Mouse (Mus musculus): ENCODE measurements around the gene B4galnt3. TPM values are rescaled to one million over a fixed set of nuclear protein-coding genes. Genes with fewer than 3 reads are reported as not detected.

B4galnt3 gene
- 0.08 and 0.14 TPM in 2 replicates for polyA plus RNA-seq (2015; fragmentation: Nextera tagmentation; extraction: Ambion mirVana)

DNA sequence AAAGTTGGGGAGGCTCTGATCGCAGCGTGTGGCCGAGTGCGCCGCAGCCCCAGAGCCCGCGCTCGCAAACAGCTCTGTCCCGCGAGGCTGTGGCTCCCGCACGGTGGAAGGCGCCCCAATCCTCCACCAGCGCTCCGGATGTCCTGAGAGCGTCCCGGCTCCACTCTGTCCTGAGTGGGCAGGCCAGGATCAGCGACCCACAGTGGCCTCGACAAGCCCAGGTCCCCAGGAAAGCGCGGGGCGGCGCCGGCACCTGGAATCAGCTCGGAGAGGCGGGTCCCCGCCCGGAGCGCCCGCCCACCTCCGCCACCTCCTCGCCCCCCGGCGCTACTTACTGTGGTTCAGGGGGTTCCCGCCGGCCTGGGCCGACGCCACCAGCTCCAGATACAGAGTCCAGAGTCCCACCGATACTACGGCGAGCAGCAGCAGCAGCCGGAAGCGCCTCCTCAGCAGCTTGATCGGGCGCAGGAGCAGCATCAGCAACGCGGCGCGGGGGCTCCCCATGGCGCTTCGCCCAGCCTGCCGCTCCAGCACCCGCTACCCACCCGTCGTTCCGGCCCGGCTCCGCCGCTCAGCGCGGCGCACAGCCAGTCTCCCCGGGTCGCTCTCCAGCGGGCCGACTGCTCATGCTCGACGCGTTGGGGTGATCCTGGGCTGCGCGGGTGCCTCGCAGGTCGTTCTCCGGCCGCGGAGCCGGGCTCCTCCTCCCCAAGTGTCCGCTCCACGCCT lies at the start of gene B4galnt3, which contains the start of gene D330020A13Rik:
B4galnt3 (minus strand) TSS at position 504 of the 729 bp plus-strand sequence.
D330020A13Rik (plus strand) TSS at position 309 of the 729 bp plus-strand sequence.
- WGBS (ENCODE audit: insufficient replicate concordance) = under 1% methylated on average over 77 of the region's 79 CpGs
- no peak within 1 kb of the TSS for H3K9ac ChIP-seq (ENCODE audit: low read depth, low read length)
- no peak within 1 kb of the TSS for H3K27ac ChIP-seq (ENCODE audit: low read length)
- H3K4me1 ChIP-seq (ENCODE audit: control insufficient read depth, low read depth, low read length) = peaks cover 4% of the 10 kb centered on the region
- ATAC-seq (ENCODE audit: low read depth) = 0 out of 2 replicates have a peak, but pooled peaks have one; percentile 13
- H3K27me3 ChIP-seq (ENCODE audit: control insufficient read depth, insufficient read depth, low read depth, low read length) = peaks cover 45% of the 10 kb centered on the region
- peak within 1 kb of the TSS; percentile 71 for H3K4me2 ChIP-seq (ENCODE audit: low read depth, low read length)
- no peaks in the 10 kb centered on the region for H3K9me3 ChIP-seq (replicated peaks; ENCODE audit: control insufficient read depth, low read length)
- H3K36me3 ChIP-seq (ENCODE audit: control insufficient read depth, insufficient read depth) = no peaks in the 10 kb centered on the region
- peak within 1 kb of the TSS; percentile 53 for H3K4me3 ChIP-seq (ENCODE audit: low read depth, low read length)

DNA sequence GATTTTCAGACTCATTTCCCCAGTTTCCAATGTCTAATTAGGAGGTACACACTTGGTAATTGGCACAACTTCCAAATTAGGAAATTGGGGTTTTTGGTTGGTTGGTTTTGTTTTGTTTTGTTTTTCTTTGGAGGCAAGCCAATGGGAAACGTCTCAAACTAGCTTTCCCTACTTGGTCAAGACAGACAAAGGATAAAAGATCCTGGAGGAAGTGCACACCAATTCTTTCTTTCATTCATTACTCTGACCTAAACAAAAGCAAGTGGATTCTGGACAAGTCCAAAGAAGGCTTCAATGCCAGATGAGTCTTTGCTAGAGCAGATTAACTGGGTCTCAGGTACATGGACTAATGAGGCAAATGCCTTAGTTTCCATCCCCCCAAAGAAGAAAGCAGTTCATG lies 49.6 kb upstream of the B4galnt3 start:
- no peak for ATAC-seq (ENCODE audit: low read depth)
- no peaks in the 10 kb centered on the region for H3K4me1 ChIP-seq (ENCODE audit: control insufficient read depth, low read depth, low read length)
- no peaks in the 10 kb centered on the region for H3K9me3 ChIP-seq (replicated peaks; ENCODE audit: control insufficient read depth, low read length)
- no peak overlapping the region for H3K27ac ChIP-seq (ENCODE audit: low read length)
- H3K27me3 ChIP-seq (ENCODE audit: control insufficient read depth, insufficient read depth, low read depth, low read length) = no peaks in the 10 kb centered on the region
- 51% methylated on average over 1 of the region's 1 CpGs for WGBS (ENCODE audit: insufficient replicate concordance)
- no peak overlapping the region for H3K9ac ChIP-seq (ENCODE audit: low read depth, low read length)
- no peak overlapping the region for H3K4me3 ChIP-seq (ENCODE audit: low read depth, low read length)
- H3K36me3 ChIP-seq (ENCODE audit: control insufficient read depth, insufficient read depth) = peaks cover 49% of the 10 kb centered on the region
- H3K4me2 ChIP-seq (ENCODE audit: low read depth, low read length) = no peak overlapping the region

DNA sequence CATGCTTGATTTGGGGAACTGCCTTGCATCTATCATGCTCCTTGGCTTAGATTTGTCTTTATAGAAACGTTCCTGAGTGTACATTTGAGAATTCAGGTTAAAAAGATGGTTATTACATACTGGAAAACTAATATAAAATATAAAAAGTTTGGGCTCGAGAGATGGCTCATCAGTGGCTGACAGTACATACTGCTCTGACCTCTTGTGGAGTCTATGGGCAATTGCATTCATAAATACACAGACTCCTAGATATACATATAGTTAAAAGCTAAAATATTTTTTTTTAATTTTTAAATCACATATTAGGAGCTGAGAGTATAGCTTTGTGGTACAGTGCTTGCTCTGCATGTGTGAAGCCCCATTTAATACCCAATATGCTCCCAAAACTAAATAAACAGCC lies 38.0 kb upstream of the B4galnt3 start:
- H3K4me1 ChIP-seq (ENCODE audit: control insufficient read depth, low read depth, low read length) = no peaks in the 10 kb centered on the region
- H3K27me3 ChIP-seq (ENCODE audit: control insufficient read depth, insufficient read depth, low read depth, low read length) = no peaks in the 10 kb centered on the region
- H3K4me2 ChIP-seq (ENCODE audit: low read depth, low read length) = no peak overlapping the region
- no peak overlapping the region for H3K27ac ChIP-seq (ENCODE audit: low read length)
- peaks cover 56% of the 10 kb centered on the region for H3K36me3 ChIP-seq (ENCODE audit: control insufficient read depth, insufficient read depth)
- H3K9ac ChIP-seq (ENCODE audit: low read depth, low read length) = no peak overlapping the region
- no peak overlapping the region for H3K4me3 ChIP-seq (ENCODE audit: low read depth, low read length)
- ATAC-seq (ENCODE audit: low read depth) = no peak
- 67% methylated on average over 2 of the region's 2 CpGs for WGBS (ENCODE audit: insufficient replicate concordance)
- H3K9me3 ChIP-seq (replicated peaks; ENCODE audit: control insufficient read depth, low read length) = no peaks in the 10 kb centered on the region

DNA sequence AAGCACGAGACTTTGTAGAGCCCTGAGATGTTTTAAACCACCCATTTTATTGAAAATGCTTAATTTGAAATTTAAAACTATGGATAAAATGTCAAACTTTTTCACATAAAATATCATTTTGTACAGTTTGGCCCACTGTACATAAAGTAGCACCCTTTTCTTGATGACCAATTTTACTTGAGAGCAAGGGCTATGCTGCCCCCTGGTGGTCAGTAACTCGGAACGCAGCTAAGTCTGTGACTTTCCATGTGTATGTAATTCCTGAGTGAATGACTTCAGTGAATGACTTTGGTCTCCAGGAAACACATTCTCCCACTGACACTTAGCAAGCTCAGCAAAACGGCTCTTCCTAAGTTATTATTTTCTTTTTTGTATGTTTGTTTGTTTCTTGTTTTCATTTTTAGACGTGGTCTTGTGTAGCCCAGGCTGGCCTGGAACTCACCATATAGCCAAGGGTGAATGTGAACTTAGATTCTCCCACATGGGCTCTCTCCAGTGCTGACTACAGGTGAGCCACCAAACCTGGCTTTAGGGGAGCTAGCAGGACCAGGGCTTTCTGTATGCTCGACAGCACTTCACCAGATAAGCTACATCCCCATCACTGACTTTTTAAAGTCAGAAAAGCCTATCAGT lies 30.1 kb upstream of the B4galnt3 start:
- H3K27me3 ChIP-seq (ENCODE audit: control insufficient read depth, insufficient read depth, low read depth, low read length) = no peaks in the 10 kb centered on the region
- WGBS (ENCODE audit: insufficient replicate concordance) = 29% methylated on average over 6 of the region's 6 CpGs
- H3K27ac ChIP-seq (ENCODE audit: low read length) = no peak overlapping the region
- H3K4me3 ChIP-seq (ENCODE audit: low read depth, low read length) = no peak overlapping the region
- H3K36me3 ChIP-seq (ENCODE audit: control insufficient read depth, insufficient read depth) = peaks cover 25% of the 10 kb centered on the region
- no peak overlapping the region for H3K9ac ChIP-seq (ENCODE audit: low read depth, low read length)
- no peak for ATAC-seq (ENCODE audit: low read depth)
- no peak overlapping the region for H3K4me2 ChIP-seq (ENCODE audit: low read depth, low read length)
- no peaks in the 10 kb centered on the region for H3K4me1 ChIP-seq (ENCODE audit: control insufficient read depth, low read depth, low read length)
- no peaks in the 10 kb centered on the region for H3K9me3 ChIP-seq (replicated peaks; ENCODE audit: control insufficient read depth, low read length)

DNA sequence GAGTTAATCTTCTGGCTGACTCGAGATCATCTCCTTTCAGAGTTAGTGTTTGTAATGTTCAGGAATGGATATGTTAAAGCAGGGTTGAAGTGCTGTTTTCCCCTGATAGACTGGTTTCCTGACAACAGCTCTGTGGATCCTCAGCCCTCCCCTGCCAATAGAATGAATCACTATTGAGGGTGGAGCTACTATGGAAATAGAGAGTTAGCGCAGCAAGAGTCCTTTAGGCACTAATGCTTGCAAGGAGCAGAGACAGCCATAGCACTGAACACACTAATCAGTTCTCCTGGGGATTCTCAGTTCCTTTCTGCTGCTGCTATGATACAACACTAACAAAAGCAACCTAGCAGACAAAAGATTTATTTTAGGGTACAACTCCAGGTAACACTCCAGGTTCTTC lies 26.0 kb upstream of the B4galnt3 start:
- Histone ChIP-seq H3K4me2 (ENCODE audit: low read depth, low read length) (no peak overlapping the region), H3K27me3 (ENCODE audit: control insufficient read depth, insufficient read depth, low read depth, low read length) (no peaks in the 10 kb centered on the region), H3K4me3 (ENCODE audit: low read depth, low read length) (no peak overlapping the region), H3K4me1 (ENCODE audit: control insufficient read depth, low read depth, low read length) (no peaks in the 10 kb centered on the region), H3K27ac (ENCODE audit: low read length) (no peak overlapping the region), H3K9ac (ENCODE audit: low read depth, low read length) (no peak overlapping the region), H3K36me3 (ENCODE audit: control insufficient read depth, insufficient read depth) (peaks cover 14% of the 10 kb centered on the region), H3K9me3 (replicated peaks; ENCODE audit: control insufficient read depth, low read length) (no peaks in the 10 kb centered on the region)
- 56% methylated on average over 2 of the region's 2 CpGs for WGBS (ENCODE audit: insufficient replicate concordance)
- no peak for ATAC-seq (ENCODE audit: low read depth)

DNA sequence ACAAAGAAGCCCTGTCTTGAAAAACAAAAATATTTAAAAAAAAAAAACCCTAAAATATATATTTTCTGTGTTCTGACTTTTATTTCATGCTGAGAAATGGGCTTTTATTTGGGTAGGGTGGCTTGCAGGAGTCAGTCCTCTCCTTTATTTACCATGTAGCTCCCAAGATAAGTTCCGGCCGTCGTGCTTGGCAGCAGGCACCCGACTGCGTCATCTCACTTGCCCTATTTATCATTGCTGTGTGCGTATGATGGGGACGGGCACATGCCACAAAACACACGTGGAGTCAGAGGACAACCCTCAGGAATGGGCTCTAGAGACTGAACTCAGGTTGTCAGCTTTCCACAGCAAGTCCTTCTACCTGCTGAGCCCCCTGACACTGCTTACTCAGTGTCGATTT lies 24.8 kb upstream of the B4galnt3 start:
- Histone ChIP-seq H3K4me2 (ENCODE audit: low read depth, low read length) (no peak overlapping the region), H3K9me3 (replicated peaks; ENCODE audit: control insufficient read depth, low read length) (no peaks in the 10 kb centered on the region), H3K4me1 (ENCODE audit: control insufficient read depth, low read depth, low read length) (no peaks in the 10 kb centered on the region), H3K36me3 (ENCODE audit: control insufficient read depth, insufficient read depth) (peaks cover 4% of the 10 kb centered on the region; the same call in 1 of the 2 replicates), H3K9ac (ENCODE audit: low read depth, low read length) (no peak overlapping the region), H3K27me3 (ENCODE audit: control insufficient read depth, insufficient read depth, low read depth, low read length) (no peaks in the 10 kb centered on the region), H3K27ac (ENCODE audit: low read length) (no peak overlapping the region), H3K4me3 (ENCODE audit: low read depth, low read length) (no peak overlapping the region)
- 70% methylated on average over 9 of the region's 9 CpGs for WGBS (ENCODE audit: insufficient replicate concordance)
- no peak for ATAC-seq (ENCODE audit: low read depth)

DNA sequence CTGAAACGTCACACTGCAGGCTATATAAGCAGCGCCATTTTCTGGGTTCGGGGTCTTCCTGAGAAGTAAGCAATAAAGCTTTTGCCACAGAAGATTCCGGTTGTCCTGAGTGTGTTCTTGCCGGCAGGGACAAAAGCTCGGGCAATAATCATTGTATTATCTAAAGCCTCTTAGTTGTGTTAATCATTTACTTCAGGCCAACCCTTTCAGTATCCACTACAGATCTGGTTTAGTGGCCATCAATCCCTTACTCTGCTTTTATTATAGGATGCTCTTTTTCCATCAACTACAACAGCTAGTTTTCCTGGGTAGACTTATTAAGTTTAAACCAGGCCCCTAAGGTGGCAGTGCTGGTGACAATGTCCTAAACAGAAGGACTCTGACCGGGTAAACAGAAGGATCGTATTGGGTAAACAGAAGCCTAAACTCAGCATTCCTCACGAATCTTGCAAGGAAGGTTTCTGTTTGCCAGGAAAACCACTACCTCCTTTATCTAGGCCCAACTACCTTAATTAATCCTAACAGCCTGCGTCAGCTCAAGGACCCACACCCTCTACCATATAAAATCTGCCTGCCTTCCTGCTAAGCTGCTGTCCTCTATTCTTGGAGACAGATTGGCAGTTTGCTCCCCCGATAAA lies 24.1 kb upstream of the B4galnt3 start:
- no peaks in the 10 kb centered on the region for H3K36me3 ChIP-seq (ENCODE audit: control insufficient read depth, insufficient read depth)
- WGBS (ENCODE audit: insufficient replicate concordance) = 57% methylated on average over 11 of the region's 11 CpGs
- no peak overlapping the region for H3K4me2 ChIP-seq (ENCODE audit: low read depth, low read length)
- H3K27me3 ChIP-seq (ENCODE audit: control insufficient read depth, insufficient read depth, low read depth, low read length) = no peaks in the 10 kb centered on the region
- no peaks in the 10 kb centered on the region for H3K4me1 ChIP-seq (ENCODE audit: control insufficient read depth, low read depth, low read length)
- H3K9ac ChIP-seq (ENCODE audit: low read depth, low read length) = no peak overlapping the region
- no peak overlapping the region for H3K27ac ChIP-seq (ENCODE audit: low read length)
- no peak overlapping the region for H3K4me3 ChIP-seq (ENCODE audit: low read depth, low read length)
- ATAC-seq (ENCODE audit: low read depth) = no peak
- no peaks in the 10 kb centered on the region for H3K9me3 ChIP-seq (replicated peaks; ENCODE audit: control insufficient read depth, low read length)

DNA sequence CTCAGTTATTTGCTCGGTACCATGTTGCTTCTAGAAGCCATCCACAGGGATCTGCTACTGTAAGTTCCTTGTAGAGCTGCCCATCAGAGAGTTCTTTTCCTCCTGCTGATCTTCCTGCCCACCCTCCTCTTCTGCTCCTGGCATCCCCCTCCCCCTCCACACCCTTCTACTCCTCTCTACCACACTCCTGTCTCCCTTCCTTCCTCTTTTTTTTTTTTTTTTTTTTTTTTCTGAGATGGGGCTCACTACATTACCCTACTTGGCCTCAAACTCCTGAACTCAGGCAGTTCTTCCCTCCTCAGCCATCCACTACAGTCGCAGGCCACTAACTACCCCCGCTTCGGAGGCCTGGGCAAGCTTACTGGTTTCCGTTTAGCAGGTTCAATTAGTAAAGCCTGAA lies 18.1 kb upstream of the B4galnt3 start:
- Histone ChIP-seq H3K4me1 (ENCODE audit: control insufficient read depth, low read depth, low read length) (no peaks in the 10 kb centered on the region), H3K9ac (ENCODE audit: low read depth, low read length) (no peak overlapping the region), H3K27ac (ENCODE audit: low read length) (no peak overlapping the region), H3K4me3 (ENCODE audit: low read depth, low read length) (no peak overlapping the region), H3K4me2 (ENCODE audit: low read depth, low read length) (no peak overlapping the region), H3K36me3 (ENCODE audit: control insufficient read depth, insufficient read depth) (no peaks in the 10 kb centered on the region), H3K27me3 (ENCODE audit: control insufficient read depth, insufficient read depth, low read depth, low read length) (no peaks in the 10 kb centered on the region), H3K9me3 (replicated peaks; ENCODE audit: control insufficient read depth, low read length) (no peaks in the 10 kb centered on the region)
- no peak for ATAC-seq (ENCODE audit: low read depth)
- WGBS (ENCODE audit: insufficient replicate concordance) = 24% methylated on average over 5 of the region's 5 CpGs

DNA sequence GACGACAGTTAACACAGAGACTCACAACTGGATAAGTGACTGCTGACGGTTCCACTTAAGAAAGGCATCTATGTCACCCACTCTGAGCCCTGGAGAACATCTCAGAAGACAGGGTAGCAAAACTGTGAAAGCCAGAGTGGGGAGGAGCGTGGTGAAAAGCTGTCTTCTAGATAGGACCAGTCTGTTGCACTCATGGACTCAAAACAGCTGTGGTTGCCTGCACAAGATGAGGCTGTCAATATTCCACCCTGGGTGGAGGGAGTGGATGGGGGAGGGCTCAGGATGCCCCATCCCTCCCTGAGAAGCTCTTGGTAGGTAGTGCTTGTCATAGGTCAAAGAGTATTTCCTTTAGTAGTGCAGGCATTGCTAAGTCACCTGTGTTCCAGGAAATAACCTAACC lies 15.4 kb upstream of the B4galnt3 start:
- Histone ChIP-seq H3K4me1 (ENCODE audit: control insufficient read depth, low read depth, low read length) (no peaks in the 10 kb centered on the region), H3K4me3 (ENCODE audit: low read depth, low read length) (no peak overlapping the region), H3K9ac (ENCODE audit: low read depth, low read length) (no peak overlapping the region), H3K4me2 (ENCODE audit: low read depth, low read length) (no peak overlapping the region), H3K27ac (ENCODE audit: low read length) (no peak overlapping the region), H3K36me3 (ENCODE audit: control insufficient read depth, insufficient read depth) (no peaks in the 10 kb centered on the region), H3K9me3 (replicated peaks; ENCODE audit: control insufficient read depth, low read length) (no peaks in the 10 kb centered on the region), H3K27me3 (ENCODE audit: control insufficient read depth, insufficient read depth, low read depth, low read length) (no peaks in the 10 kb centered on the region)
- no peak for ATAC-seq (ENCODE audit: low read depth)
- WGBS (ENCODE audit: insufficient replicate concordance) = 46% methylated on average over 3 of the region's 3 CpGs

Data from liver, embryonic 16.5 days (tissue).